Mouse (Mus musculus) embryonic facial prominence, embryonic 13.5 days (tissue): ENCODE data around the gene Tunar. TPM values are rescaled to one million over a fixed set of nuclear protein-coding genes. Genes with fewer than 3 reads are reported as not detected.

Experiments
- ATAC-seq: fragments of 200-750 bp; cut with Nextera tagmentation; 2 replicates; pipeline ENCODE4 v1.8.0; 2017; ENCODE audit warnings: low read depth; ENCODE audit not compliant: insufficient number of reproducible peaks, insufficient read depth, low FRiP score, low TSS enrichment
- H3K27ac ChIP-seq: fragments of 300-500 bp; sonication (generic); 2 replicates; pipeline ENCODE4 v1.5.1; 2015; ENCODE audit warnings: moderate library complexity, mild to moderate bottlenecking, inconsistent platforms
- H3K27me3 ChIP-seq: fragments of 300-500 bp; sonication (generic); 2 replicates; pipeline ENCODE4 v1.6.1; 2015; ENCODE audit warnings: mild to moderate bottlenecking, inconsistent platforms
- H3K36me3 ChIP-seq: fragments of 300-500 bp; sonication (generic); 2 replicates; pipeline ENCODE4 v1.6.1; 2015; ENCODE audit warnings: mild to moderate bottlenecking, inconsistent platforms
- H3K4me1 ChIP-seq: fragments of 300-500 bp; sonication (generic); 2 replicates; pipeline ENCODE4 v1.6.1; 2015; ENCODE audit warnings: inconsistent platforms
- H3K4me2 ChIP-seq: fragments of 300-500 bp; sonication (generic); 2 replicates; pipeline ENCODE4 v1.6.1; 2015; ENCODE audit warnings: moderate library complexity, mild to moderate bottlenecking, inconsistent platforms
- H3K4me3 ChIP-seq: fragments of 300-500 bp; sonication (generic); 2 replicates; pipeline ENCODE4 v1.5.1; 2015; ENCODE audit warnings: mild to moderate bottlenecking, inconsistent platforms
- H3K9ac ChIP-seq: fragments of 300-500 bp; sonication (generic); 2 replicates; pipeline ENCODE4 v1.6.1; 2015; ENCODE audit warnings: mild to moderate bottlenecking, inconsistent platforms
- H3K9me3 ChIP-seq: fragments of 300-500 bp; sonication (generic); 2 replicates; pipeline ENCODE4 v1.6.1; 2016; ENCODE audit warnings: inconsistent platforms
- WGBS: fragments of 180-500 bp; shearing (Covaris S2); methylation state at CpG from one replicate; pipeline ENCODE4 v1.1.7; 2015; ENCODE audit warnings: mixed read lengths; 5-methylcytosine and 5-hydroxymethylcytosine counted together
- polyA plus RNA-seq: library from polyadenylated mRNA; unstranded; fragments of >200 nt; fragmentation: Nextera tagmentation; extraction: Ambion mirVana; gene quantifications from 2 replicates; pipeline ENCODE4 v1.2.1, GENCODE M21; 2015

Tunar gene
- polyA plus RNA-seq, 1 experiment from 2014 or later = 0.25 TPM

- no peak overlapping the region for H3K9ac ChIP-seq
- no peak overlapping the region for H3K27ac ChIP-seq
- H3K36me3 ChIP-seq = no peaks in the 10 kb centered on the region
- H3K27me3 ChIP-seq = no peaks in the 10 kb centered on the region
- no peak for ATAC-seq
- H3K4me2 ChIP-seq = no peak overlapping the region
- 56% methylated on average over 6 of the region's 6 CpGs for WGBS
- no peak overlapping the region for H3K4me3 ChIP-seq
- no peaks in the 10 kb centered on the region for H3K4me1 ChIP-seq
- H3K9me3 ChIP-seq = no peaks in the 10 kb centered on the region
Observed at GRCm38 (mm10) chr12:105406008-105406407, 72.3 kb downstream of the Tunar start.

- 88% methylated on average over 8 of the region's 8 CpGs for WGBS
- Histone ChIP-seq H3K9ac (no peak overlapping the region), H3K4me2 (no peak overlapping the region), H3K4me3 (no peak overlapping the region), H3K9me3 (no peaks in the 10 kb centered on the region), H3K36me3 (no peaks in the 10 kb centered on the region), H3K4me1 (no peaks in the 10 kb centered on the region), H3K27me3 (no peaks in the 10 kb centered on the region), H3K27ac (no peak overlapping the region)
- no peak for ATAC-seq
Observed at GRCm38 (mm10) chr12:105413909-105414308, 80.2 kb downstream of the Tunar start.

- H3K9ac ChIP-seq = no peak overlapping the region
- 25% methylated on average over 6 of the region's 6 CpGs for WGBS
- no peaks in the 10 kb centered on the region for H3K9me3 ChIP-seq
- no peak overlapping the region for H3K4me3 ChIP-seq
- ATAC-seq = no peak
- no peaks in the 10 kb centered on the region for H3K4me1 ChIP-seq
- no peaks in the 10 kb centered on the region for H3K27me3 ChIP-seq
- H3K36me3 ChIP-seq = no peaks in the 10 kb centered on the region
- H3K27ac ChIP-seq = no peak overlapping the region
- no peak overlapping the region for H3K4me2 ChIP-seq
Observed at GRCm38 (mm10) chr12:105420476-105420875, 86.8 kb downstream of the Tunar start.

DNA sequence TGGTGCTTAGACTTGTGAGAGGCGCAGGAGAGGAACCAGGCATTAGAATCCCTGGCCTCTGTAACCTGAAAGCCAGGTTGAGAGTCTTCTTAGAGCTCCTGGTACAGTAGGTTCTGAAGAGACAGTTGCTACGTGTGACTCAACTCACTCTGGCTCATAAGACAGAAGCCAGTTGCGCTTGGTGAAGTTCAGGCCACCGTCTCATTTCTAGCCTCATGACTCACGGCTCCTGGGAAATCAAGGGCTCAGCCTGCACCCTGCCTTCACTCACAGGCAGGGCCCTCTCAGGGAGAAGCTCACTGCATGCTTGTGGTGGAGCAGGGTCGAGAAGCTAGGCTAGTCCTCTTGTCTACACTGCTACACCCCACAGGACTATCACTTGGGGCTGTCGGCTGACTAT, 92.9 kb downstream of the Tunar start:
- Histone ChIP-seq H3K27ac (no peak overlapping the region), H3K9ac (no peak overlapping the region), H3K4me2 (no peak overlapping the region), H3K36me3 (no peaks in the 10 kb centered on the region), H3K9me3 (no peaks in the 10 kb centered on the region), H3K4me1 (peaks cover 7% of the 10 kb centered on the region; the same call in 1 of the 2 replicates), H3K27me3 (0 out of 2 replicates have a peak, but pooled peaks cover 3% of the 10 kb centered on the region), H3K4me3 (no peak overlapping the region)
- no peak for ATAC-seq
- WGBS = 79% methylated on average over 7 of the region's 7 CpGs

GRCm38 (mm10) chr12:105427039-105427757, 93.5 kb downstream of the Tunar start:
- Histone ChIP-seq H3K4me3 (no peak overlapping the region), H3K27ac (no peak overlapping the region), H3K36me3 (no peaks in the 10 kb centered on the region), H3K27me3 (0 out of 2 replicates have a peak, but pooled peaks cover 3% of the 10 kb centered on the region), H3K4me1 (peaks cover 7% of the 10 kb centered on the region; the same call in 1 of the 2 replicates), H3K9ac (no peak overlapping the region), H3K9me3 (no peaks in the 10 kb centered on the region), H3K4me2 (peak overlapping the region; percentile 40)
- ATAC-seq = peak; percentile 68
- WGBS = 20% methylated on average over 10 of the region's 10 CpGs

- no peak for ATAC-seq
- Histone ChIP-seq H3K9ac (no peak overlapping the region), H3K4me1 (peaks cover 7% of the 10 kb centered on the region; the same call in 1 of the 2 replicates), H3K36me3 (no peaks in the 10 kb centered on the region), H3K4me2 (no peak overlapping the region), H3K4me3 (no peak overlapping the region), H3K27me3 (no peaks in the 10 kb centered on the region), H3K27ac (no peak overlapping the region), H3K9me3 (no peaks in the 10 kb centered on the region)
- WGBS = 49% methylated on average over 3 of the region's 3 CpGs
Observed at GRCm38 (mm10) chr12:105431872-105432271, 98.2 kb downstream of the Tunar start.

- no peak overlapping the region for H3K27ac ChIP-seq
- no peak overlapping the region for H3K4me3 ChIP-seq
- H3K9me3 ChIP-seq = no peaks in the 10 kb centered on the region
- H3K9ac ChIP-seq = no peak overlapping the region
- H3K27me3 ChIP-seq = no peaks in the 10 kb centered on the region
- 68% methylated on average over 3 of the region's 3 CpGs for WGBS
- H3K36me3 ChIP-seq = no peaks in the 10 kb centered on the region
- H3K4me2 ChIP-seq = no peak overlapping the region
- no peaks in the 10 kb centered on the region for H3K4me1 ChIP-seq
- ATAC-seq = no peak
Observed at GRCm38 (mm10) chr12:105432807-105433206, 99.1 kb downstream of the Tunar start.

Other genes starting within 250 kb of the Tunar start
- gene Tcl1b2, start 187.9 kb upstream of the Tunar start, polyA plus RNA-seq = not detected in 2 replicates
- gene Tcl1b1, start 174.2 kb upstream of the Tunar start, polyA plus RNA-seq = not detected in 2 replicates
- gene Tcl1b5, start 157.5 kb upstream of the Tunar start, polyA plus RNA-seq = not detected in 2 replicates
- gene Tcl1b3, start 142.8 kb upstream of the Tunar start, polyA plus RNA-seq = not detected in 2 replicates
- not detected in 2 replicates for gene Tcl1b4, start 131.9 kb upstream of the Tunar start, polyA plus RNA-seq
- not detected in 2 replicates for gene Tcl1, start 111.1 kb upstream of the Tunar start, polyA plus RNA-seq
- gene D430019H16Rik, start 120.0 kb downstream of the Tunar start, polyA plus RNA-seq = 2.6 and 3.0 TPM in 2 replicates
- 0.70 and 1.1 TPM in 2 replicates for gene Bdkrb2, start 229.4 kb downstream of the Tunar start, polyA plus RNA-seq